Mouse (Mus musculus) cortical plate, adult 2 months (tissue): Measurements from ENCODE around the gene Pms2.

Source experiments
- CTCF ChIP-seq: fragments of 200-500 bp; IDR thresholded peaks from 2 replicates; pipeline ENCODE4 v1.5.1; 2011; ENCODE audit warnings: mild to moderate bottlenecking, control low read depth, low read length; ENCODE audit not compliant: insufficient read depth; ENCODE audit errors: extremely low read depth
- POLR2A ChIP-seq: fragments of 200-500 bp; IDR thresholded peaks from 2 replicates; pipeline ENCODE4 v1.6.1; 2011; ENCODE audit warnings: mild to moderate bottlenecking, low read length, control low read depth; ENCODE audit not compliant: insufficient read depth; ENCODE audit errors: extremely low read depth

DNA sequence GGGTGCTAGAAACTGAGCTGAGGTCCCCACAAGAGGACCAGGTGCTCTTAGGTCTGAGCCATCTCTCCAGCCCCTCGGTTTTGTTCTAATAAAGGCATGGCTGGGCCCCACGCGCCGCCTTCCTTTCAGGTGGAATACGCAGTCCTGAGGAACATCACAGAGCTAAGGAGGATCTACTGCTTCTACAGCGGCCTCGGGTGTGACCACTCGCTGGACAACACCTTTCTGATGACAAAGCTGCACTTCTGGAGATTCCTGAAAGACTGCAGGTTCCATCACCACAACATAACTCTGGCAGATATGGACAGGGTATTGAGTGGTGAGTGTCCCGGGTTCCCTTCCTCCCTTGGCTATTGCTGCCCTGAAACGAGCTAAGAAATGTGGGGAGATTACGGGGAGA lies 49.8 kb downstream of the Pms2 start:
- TF ChIP-seq CTCF = no peak
- TF ChIP-seq POLR2A = no peak
